Mouse (Mus musculus) kidney, postnatal 4 days (tissue): Measurements from ENCODE around the gene Gm20661.
A peak's percentile ranks its signal among the peaks of the same experiment; 100 is the strongest.

Experiments
- DNase-seq, 2 experiments: peaks; one replicate each; pipeline ENCODE4 v3.0.0; 2021; ENCODE audit warnings: mixed read lengths in 2 of 2

The Gm20661 gene

GRCm38 (mm10) chr9:107982681-107983346, at the start of gene Gm20661:
Gm20661 (plus strand) TSS chr9:107983058.
- peak; percentile 87 to 91 for DNase-seq

- no peak for DNase-seq
Observed at GRCm38 (mm10) chr9:107934146-107934545, 48.7 kb upstream of the Gm20661 start.

GRCm38 (mm10) chr9:107935374-107935773, 47.5 kb upstream of the Gm20661 start, which contains the start of gene Camkv:
Camkv (plus strand) TSS chr9:107935674.
- no peak for DNase-seq

- peak; percentile 31 to 56 for DNase-seq
Observed at GRCm38 (mm10) chr9:107935790-107936214, 47.1 kb upstream of the Gm20661 start.

GRCm38 (mm10) chr9:107936215-107936822, 46.5 kb upstream of the Gm20661 start:
- peak; percentile 16 to 19 for DNase-seq

- no peak for DNase-seq
Observed at GRCm38 (mm10) chr9:107936831-107937230, 46.0 kb upstream of the Gm20661 start.

GRCm38 (mm10) chr9:107947241-107948194, 35.3 kb upstream of the Gm20661 start:
- DNase-seq, result no peak

GRCm38 (mm10) chr9:107949184-107949921, 33.5 kb upstream of the Gm20661 start:
- no peak for DNase-seq

GRCm38 (mm10) chr9:107949922-107950235, 33.0 kb upstream of the Gm20661 start, which contains the start of gene Traip:
Traip (plus strand) TSS chr9:107950136.
- no peak for DNase-seq

- DNase-seq, result peak; percentile 96 to 97
Observed at GRCm38 (mm10) chr9:107950460-107951355, 32.1 kb upstream of the Gm20661 start.

GRCm38 (mm10) chr9:107955613-107956289, 27.1 kb upstream of the Gm20661 start:
- no peak for DNase-seq

GRCm38 (mm10) chr9:107957141-107957540, 25.7 kb upstream of the Gm20661 start:
- no peak for DNase-seq

- no peak for DNase-seq
Observed at GRCm38 (mm10) chr9:107959896-107960295, 23.0 kb upstream of the Gm20661 start.

- DNase-seq, result no peak
Observed at GRCm38 (mm10) chr9:107960928-107961327, 21.9 kb upstream of the Gm20661 start.

- DNase-seq, result no peak
Observed at GRCm38 (mm10) chr9:107961351-107961762, 21.5 kb upstream of the Gm20661 start.

- peak; percentile 48 to 60 for DNase-seq
Observed at GRCm38 (mm10) chr9:107961881-107962280, 21.0 kb upstream of the Gm20661 start.

GRCm38 (mm10) chr9:107962916-107963315, 19.9 kb upstream of the Gm20661 start:
- no peak for DNase-seq

GRCm38 (mm10) chr9:107963700-107964099, 19.2 kb upstream of the Gm20661 start:
- peak; percentile 95 for DNase-seq

GRCm38 (mm10) chr9:107964681-107965080, 18.2 kb upstream of the Gm20661 start:
- no peak for DNase-seq

- no peak for DNase-seq
Observed at GRCm38 (mm10) chr9:107966676-107967075, 16.2 kb upstream of the Gm20661 start.

GRCm38 (mm10) chr9:107967437-107967836, 15.4 kb upstream of the Gm20661 start:
- no peak for DNase-seq
